Mouse (Mus musculus): ENCODE measurements around the gene Glis3.

The Glis3 gene

GRCm38 (mm10) chr19:28655166-28655565, 24.7 kb downstream of the Glis3 start:
- no peak for DNase-seq

GRCm38 (mm10) chr19:28650836-28651235, 29.0 kb downstream of the Glis3 start:
- DNase-seq: no peak

GRCm38 (mm10) chr19:28649489-28649888, 30.4 kb downstream of the Glis3 start:
- peak in 1 of 2 experiments; percentile 48 for DNase-seq

GRCm38 (mm10) chr19:28648881-28649280, 31.0 kb downstream of the Glis3 start:
- DNase-seq: no peak

- DNase-seq: no peak
Measured at GRCm38 (mm10) chr19:28647424-28647823, 32.5 kb downstream of the Glis3 start.

GRCm38 (mm10) chr19:28646286-28646685, 33.6 kb downstream of the Glis3 start:
- no peak for DNase-seq

- no peak for DNase-seq
Measured at GRCm38 (mm10) chr19:28640861-28641381, 39.0 kb downstream of the Glis3 start.

- DNase-seq: peak; percentile 56 to 78
Measured at GRCm38 (mm10) chr19:28635991-28636553, 43.8 kb downstream of the Glis3 start.

- no peak for DNase-seq
Measured at GRCm38 (mm10) chr19:28634986-28635385, 44.9 kb downstream of the Glis3 start.

- peak; percentile 30 to 64 for DNase-seq
Measured at GRCm38 (mm10) chr19:28628416-28628815, 51.5 kb downstream of the Glis3 start.

GRCm38 (mm10) chr19:28626189-28626588, 53.7 kb downstream of the Glis3 start:
- DNase-seq: no peak

- DNase-seq: no peak
Measured at GRCm38 (mm10) chr19:28624571-28624970, 55.3 kb downstream of the Glis3 start.

- peak; percentile 45 to 59 for DNase-seq
Measured at GRCm38 (mm10) chr19:28623726-28624125, 56.2 kb downstream of the Glis3 start.

GRCm38 (mm10) chr19:28621608-28622505, 58.0 kb downstream of the Glis3 start:
- DNase-seq: peak; percentile 61 to 89

- no peak for DNase-seq
Measured at GRCm38 (mm10) chr19:28617736-28618135, 62.1 kb downstream of the Glis3 start.

GRCm38 (mm10) chr19:28617191-28617590, 62.7 kb downstream of the Glis3 start:
- peak; percentile 53 to 54 for DNase-seq

- DNase-seq: no peak
Measured at GRCm38 (mm10) chr19:28616487-28616886, 63.4 kb downstream of the Glis3 start.

GRCm38 (mm10) chr19:28612249-28612648, 67.6 kb downstream of the Glis3 start:
- no peak for DNase-seq

- DNase-seq: no peak
Measured at GRCm38 (mm10) chr19:28608747-28609146, 71.1 kb downstream of the Glis3 start.

- no peak for DNase-seq
Measured at GRCm38 (mm10) chr19:28608277-28608676, 71.6 kb downstream of the Glis3 start.

GRCm38 (mm10) chr19:28600866-28601265, 79.0 kb downstream of the Glis3 start:
- no peak for DNase-seq

- DNase-seq: no peak
Measured at GRCm38 (mm10) chr19:28594215-28594614, 85.7 kb downstream of the Glis3 start.

GRCm38 (mm10) chr19:28592981-28593380, 86.9 kb downstream of the Glis3 start:
- DNase-seq: no peak

Data from kidney, postnatal 36 days (tissue).